Mouse (Mus musculus): ENCODE results near the gene Rin2.
"Not testable (repeated sequence)": the region's sequence is repeated elsewhere in the genome, so short reads cannot be mapped to it uniquely, and the experiment has no call there.

Rin2 gene

DNA sequence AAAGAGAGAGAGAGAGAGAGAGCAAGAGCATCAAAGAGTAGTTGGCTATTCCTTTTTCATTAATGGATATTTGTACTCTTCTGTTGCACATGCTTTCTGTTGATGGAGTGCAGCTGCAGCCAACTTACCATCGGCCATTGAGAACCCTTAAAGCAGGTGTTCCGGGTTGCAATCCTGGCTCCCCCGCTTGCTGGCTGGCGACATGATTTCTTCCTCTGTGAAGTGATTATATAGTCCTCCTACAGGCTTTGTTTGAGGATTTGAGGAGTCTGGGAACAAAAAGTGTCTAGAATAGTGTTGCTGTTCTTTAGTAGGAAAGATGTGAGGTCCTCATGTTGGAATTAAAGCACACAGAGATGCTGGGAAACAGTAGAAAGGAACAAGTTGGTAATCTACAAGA is 196.3 kb downstream of the Rin2 start:
- DNase-seq, result no peak

- no peak for DNase-seq
Observed at GRCm38 (mm10) chr2:145872099-145872498, 197.1 kb downstream of the Rin2 start.

GRCm38 (mm10) chr2:145873953-145874352 is 198.9 kb downstream of the Rin2 start:
- DNase-seq, result no peak

GRCm38 (mm10) chr2:145874879-145875482 is 200.0 kb downstream of the Rin2 start:
- no peak for DNase-seq

DNA sequence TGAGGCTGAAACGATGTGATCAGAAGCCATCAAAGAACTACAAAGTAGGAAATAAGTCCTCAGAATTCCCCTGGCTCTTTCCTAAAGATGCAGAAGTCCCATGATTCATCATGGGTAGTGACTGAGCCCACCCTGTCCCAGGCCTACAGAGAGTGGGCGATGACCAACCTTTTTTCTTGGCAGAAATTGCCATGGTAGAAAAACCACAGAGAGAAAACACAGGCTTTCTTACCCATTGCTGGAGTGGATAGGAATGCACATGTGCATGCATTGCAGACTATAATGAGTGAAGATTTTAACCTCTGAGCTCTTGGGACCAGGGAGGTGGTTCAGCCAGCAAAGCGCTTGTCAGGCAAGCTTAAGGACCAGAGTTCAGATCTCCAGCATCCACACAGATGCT is 202.2 kb downstream of the Rin2 start:
- no peak for DNase-seq

GRCm38 (mm10) chr2:145880887-145881747 is 206.1 kb downstream of the Rin2 start:
- DNase-seq, result no peak

DNA sequence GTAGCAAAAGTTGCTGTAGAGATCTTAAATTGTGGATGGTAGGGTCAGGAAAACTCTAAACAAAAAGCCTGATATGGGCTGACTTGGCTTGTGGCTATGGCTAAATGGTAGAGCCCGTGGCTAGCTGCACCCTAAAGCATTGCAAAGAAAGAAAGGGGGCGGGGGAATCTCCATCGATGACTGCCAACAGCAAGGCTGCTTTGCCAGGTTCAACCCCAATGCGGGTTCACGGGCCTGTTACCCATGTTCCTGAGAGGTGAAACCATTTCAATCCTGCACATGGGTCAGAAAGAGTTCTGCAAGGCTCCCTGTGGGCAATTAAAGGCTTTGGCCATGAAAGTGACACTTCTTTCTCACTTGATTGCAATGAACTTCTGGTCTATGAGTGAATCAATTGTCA is 206.9 kb downstream of the Rin2 start:
- DNase-seq, result no peak

GRCm38 (mm10) chr2:145882398-145882797 is 207.4 kb downstream of the Rin2 start:
- DNase-seq, result no peak

GRCm38 (mm10) chr2:145884036-145884912 is 209.3 kb downstream of the Rin2 start:
- no peak for DNase-seq

DNA sequence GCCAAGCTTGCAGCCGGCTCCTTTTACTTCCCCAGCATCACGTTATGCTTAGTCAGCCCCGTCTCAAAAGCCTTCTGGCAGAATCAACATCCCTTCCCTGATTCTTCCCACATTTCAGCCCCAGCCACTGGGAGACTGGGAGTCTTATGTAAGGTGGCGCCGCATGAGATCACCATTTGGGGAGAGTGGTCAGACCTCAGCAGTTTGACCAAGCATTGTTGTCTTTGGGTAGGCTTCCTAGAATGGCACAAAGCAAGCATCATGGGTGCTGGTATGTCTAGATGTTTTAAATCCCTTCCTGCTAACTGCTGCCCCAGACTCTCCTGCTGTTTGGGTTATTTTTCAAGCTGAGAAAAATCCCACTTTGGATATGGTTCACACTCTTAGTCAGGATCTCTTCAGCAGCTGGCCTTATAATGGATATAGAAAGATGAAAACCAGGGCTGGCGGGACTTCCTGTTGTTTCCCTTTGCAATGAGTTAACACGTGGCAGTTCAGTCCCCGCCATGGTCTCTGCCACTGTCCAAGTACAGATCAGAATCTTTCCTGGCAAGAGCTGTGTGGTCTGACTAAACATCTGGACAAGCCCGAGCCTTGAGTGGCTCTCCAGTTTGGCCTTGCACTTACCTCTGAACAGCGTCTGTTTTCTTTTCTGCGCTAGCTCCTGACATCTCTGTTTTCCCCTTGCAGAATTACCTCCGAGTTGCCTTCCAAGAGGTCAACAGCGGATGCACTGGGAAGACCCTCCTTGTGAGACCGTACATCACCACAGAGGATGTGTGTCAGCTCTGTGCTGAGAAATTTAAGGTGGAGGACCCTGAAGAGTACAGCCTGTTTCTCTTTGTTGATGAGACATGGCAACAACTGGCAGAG is 210.1 kb downstream of the Rin2 start:
- no peak for DNase-seq

GRCm38 (mm10) chr2:145887937-145888765 is 213.1 kb downstream of the Rin2 start:
- DNase-seq, result peak in 1 of 2 experiments; percentile 26

DNA sequence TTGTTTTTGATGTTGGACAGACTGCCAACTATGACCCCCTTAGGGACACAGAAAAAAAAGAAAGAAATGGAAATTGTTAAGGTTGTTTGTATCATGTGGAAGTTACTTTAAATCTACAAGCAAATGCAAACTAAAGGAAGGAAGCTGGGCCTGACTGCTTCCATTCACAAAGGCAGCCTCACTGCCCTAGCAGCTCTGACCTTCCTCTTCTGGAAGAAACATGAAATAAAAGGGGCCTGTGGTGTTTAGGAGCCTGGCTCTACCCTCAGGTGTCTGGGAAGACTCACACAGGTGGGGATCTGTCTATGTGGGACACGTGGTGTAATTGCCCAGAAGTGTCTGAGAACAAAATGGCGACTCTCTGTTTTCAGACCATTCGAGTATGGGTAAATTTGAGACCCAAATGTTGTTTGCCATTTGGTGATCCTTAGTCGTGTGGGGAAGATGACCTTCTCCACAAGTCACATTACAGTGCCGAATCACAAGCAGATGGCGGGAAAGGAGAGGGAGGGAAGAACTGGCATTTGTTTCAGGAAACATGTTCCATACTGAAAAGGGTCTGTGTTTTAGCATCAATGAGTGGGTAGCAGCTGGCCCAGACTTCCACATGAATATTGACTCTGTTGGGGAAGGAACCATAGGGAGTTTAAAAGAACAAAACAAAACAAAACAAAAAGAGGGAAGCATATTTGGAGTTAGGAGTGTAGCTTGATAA is 213.9 kb downstream of the Rin2 start:
- DNase-seq, result no peak

GRCm38 (mm10) chr2:145890571-145890970 is 215.6 kb downstream of the Rin2 start:
- no peak for DNase-seq

DNA sequence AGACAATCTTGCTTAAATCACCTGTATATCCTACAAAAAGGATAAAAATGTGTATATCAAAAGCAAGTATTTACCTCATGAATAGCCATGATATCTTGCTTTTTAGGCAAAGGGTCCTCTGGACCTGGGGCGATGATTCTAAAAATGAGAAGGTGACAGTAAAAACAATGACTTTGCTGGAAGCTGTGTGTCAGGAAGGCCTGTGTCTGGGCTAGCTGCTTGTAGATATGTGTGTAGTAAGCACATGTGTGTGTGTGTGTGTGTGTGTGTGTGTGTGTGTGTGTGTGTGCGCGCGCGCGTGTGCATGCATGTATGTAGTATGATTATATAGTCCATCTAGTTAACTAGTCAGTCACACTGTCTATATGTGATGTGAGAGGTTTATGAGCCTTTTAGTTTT is 218.7 kb downstream of the Rin2 start:
- no peak for DNase-seq

- DNase-seq, result peak; percentile 36 to 50
Observed at GRCm38 (mm10) chr2:145898106-145898505, 223.1 kb downstream of the Rin2 start.

DNA sequence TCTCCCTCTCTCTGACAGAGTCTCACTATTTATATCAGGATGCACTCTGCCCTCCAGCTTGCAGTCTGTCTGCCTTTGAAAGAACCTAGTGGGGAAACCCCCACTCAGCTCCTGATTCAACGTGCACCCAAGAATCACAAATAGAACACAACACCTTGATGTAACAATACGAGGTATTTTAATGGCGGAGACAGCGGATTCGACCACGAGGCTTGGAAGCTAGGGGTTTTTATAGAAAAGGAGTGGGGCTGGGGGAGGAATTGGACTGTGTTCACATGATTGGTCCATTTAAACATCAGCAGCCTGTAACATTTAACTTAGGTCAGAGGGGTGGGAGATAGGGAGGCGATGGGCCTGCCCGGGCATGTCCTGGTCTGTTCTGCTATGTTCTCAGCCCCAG is 225.3 kb downstream of the Rin2 start:
- not testable (repeated sequence) for DNase-seq

- no peak for DNase-seq
Observed at GRCm38 (mm10) chr2:145901861-145902260, 226.8 kb downstream of the Rin2 start, which contains the start of gene Naa20. Naa20 (plus strand) TSS chr2:145902099.

DNA sequence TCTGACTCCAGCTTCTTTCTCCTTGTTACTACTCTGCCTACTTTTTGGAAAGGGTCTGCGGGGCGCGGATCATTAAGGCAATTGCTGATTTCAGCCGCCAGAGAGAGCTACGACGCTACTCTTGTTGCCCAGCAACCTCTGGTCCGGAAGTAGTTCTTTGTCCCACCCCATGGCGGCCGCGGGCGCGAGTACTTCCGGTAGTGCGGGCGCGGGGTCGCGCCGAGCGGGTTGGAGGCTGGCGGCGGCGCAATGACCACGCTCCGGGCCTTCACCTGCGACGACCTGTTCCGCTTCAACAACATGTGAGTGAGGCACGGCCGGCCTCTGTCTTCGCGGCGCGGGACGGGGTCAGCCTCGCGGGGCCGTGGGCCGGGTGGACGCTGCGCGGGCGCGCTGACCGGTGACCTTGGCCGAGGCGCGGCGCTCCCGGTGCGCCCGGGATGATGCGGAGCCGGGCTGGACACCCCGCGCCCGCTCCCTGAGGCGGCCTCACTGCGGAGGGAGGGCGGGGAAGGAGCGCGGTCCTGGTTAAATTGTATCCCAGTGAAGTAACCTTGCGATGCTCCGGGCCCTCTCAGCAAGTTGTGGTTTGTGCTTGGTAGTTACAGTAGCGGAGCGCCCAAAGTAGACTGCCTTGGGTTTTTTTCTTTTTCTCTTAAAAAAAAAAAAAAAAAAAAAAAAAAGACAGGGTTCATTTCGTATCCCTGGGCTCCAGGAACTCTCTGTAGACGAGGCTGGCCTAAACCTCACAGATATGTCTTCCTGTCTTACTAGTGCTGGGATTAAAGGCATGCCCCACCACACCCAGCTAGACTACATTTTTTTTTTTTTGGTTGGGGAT is 228.3 kb downstream of the Rin2 start:
- peak; percentile 94 to 95 for DNase-seq

- DNase-seq, result no peak
Observed at GRCm38 (mm10) chr2:145903983-145904616, 229.1 kb downstream of the Rin2 start.
